Mouse (Mus musculus): Measurements from ENCODE around the gene P4hb.
"Not testable (repeated sequence)": the region's sequence is repeated elsewhere in the genome, so short reads cannot be mapped to it uniquely, and the experiment has no call there.

The P4hb gene

DNA sequence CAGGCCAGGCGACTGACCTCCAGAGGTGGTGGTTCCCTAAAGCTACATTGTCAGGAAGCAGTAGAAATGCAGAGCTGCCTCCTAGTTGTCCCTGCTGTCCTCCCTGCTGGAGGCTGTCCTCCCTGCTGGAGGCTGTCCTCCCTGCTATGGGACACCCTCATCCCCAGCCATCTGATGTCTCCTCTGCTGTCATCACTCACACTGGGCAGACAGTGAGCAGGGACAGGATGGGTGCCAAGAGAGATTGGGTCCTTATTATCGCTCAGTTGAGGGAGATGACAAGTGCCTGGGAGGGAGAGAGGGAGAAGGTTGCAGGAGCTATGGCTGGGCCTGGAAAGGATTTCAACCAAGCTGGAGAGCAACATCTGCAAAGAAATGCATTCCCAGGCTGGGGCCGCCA, 37.9 kb downstream of the P4hb start:
- no peak for DNase-seq

DNA sequence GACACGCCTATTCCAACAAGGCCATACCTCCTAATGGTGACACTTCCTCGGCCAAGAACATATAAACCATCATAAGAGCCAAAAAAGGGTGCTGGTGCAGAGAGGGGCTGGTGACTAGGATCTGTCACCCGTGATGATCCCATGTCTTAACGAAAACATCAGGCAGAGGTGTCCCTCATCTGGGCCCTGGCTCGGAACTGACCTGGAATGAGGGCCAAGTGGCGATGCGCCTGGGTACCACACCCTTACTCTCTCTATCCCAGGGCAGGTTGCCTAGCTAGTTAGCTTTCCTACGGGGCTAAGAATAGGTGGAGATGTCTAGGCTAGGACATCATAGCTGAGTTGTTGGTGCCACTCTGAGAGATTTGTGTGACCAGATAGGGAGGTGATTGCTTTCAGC, 39.0 kb downstream of the P4hb start:
- DNase-seq: no peak

DNA sequence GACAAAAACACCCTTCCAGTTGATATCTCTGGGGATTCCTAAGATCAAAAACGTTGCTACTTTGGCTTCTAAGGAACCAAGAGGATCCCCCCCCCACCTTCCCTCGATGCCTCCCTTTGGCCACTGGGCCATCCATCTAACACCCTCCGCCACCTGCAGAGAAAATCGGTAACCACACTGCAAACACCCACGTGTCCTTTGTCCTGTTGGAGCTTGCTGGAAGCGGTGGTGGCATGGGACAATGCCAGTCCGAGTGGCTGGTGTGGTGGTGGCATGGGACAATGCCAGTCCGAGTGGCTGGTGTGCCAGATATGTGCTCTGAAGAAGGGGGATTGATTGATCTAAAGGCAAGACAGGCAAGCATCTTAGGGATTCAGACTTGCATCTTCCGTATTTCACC, 41.4 kb downstream of the P4hb start:
- DNase-seq: no peak

DNA sequence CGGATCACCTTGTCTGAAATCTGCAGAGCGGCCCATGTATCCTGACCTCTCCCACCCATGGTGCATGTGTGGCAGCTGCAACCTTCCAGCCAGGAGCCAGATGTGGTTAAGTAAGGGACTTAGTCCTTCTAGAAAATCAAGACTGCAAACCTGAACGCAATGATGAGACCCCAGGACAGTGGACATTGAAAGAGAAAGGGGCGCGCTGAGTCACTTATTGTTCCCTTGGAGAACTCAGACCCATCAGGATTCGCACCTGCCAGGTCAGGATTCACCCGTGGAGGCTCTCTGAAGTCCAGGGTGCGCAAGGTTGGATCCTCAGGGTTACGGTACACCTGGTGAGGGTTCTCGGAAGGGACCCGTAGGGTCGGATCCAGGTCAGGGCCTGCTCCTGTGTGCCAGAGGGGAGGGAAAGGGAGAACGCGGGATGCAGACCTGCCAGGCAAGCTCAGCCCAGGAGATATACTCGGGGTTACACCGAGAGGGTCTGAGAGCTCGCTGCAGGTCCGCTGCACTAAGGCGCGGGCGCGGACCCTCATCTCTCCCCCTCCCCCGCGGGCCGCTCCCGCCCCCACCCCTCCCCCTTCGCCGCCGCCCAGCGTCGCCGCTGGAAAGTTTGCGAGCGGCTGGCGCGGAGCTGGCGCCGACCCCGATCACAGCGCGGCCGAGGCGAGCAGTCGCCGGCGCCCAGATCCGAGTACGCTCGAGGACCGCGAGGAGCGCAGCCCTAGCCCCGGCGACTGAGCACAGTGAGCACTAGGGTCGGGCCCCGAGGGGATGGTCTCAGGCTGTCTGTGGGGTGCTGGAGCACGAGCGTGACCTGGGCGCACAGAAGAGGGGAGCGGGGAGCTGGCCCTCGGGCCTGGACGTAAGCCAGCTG, 42.7 kb downstream of the P4hb start, which contains the start of gene Gcgr:
Gene Gcgr (plus strand): TSS at position 615 of the 880 bp plus-strand sequence.
- DNase-seq: no peak

DNA sequence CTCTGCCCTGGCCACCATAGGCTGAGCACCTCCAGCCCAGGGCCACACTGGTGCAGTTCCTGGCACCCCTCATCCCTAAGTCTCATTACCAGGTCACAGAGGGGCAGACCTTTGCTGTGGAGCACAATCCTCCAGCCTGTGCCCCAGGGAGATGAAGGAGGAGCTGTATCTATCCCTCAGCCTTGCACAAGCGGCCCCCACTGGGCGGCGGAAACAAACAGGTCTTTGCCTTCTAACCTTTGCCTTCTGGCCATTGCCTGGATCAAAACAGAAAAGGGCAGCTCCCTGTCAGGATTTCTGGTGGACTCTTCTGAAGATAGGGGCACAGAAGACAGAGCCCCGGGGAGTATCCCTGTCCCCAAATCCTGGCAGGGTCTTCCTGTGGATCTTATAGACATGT, 44.1 kb downstream of the P4hb start:
- DNase-seq: peak; percentile 43

DNA sequence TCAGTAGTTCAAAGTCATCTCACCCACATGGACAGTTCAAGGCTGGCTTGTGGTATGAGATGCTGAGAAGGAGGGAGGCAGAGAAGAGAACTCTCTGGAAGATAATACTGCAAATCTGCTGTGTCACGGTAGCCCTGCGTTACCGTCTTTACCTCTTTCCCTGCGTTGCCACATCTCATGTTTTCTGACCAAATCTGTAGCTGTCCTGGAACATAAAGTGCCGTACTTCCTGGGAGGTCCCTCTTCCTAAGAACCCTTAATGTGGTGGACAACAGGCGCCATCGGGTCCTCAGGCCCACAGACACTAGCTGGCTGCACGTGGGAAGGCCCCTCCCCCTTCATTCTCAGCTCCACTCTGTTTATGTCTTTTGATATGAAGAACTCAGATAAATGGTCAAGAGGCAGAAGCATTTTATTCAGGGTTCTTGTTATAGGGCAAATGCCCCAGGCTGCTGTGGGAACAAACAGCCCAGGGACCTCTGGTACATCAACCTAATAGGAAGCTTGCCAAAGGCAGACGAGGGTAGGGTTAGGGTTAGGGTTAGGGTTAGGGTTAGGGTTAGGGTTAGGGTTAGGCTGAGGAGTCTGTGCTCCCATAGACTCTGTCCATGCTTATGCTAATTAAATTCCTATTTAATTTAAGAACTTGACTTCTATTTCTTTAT, 45.2 kb downstream of the P4hb start:
- DNase-seq: no peak

DNA sequence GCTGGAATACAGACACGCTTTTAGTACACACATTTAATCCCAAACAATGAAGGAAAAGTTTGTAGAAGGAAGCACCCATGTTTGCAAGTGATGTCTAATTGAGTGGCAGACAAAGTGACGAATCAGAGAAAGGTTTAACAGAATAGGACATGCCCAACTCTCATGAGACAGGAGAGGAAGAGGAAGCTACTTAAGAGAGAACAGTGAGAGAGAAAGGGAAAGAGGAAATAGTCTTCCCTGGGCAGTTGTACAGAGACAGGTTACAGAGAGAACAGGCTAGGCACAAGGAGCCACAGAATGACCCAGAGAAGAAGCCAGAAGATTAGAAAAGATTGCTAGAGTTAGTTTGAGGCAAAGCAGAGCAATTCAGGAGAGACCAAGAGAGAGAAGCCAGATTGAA, 47.1 kb downstream of the P4hb start:
- DNase-seq: no peak

DNA sequence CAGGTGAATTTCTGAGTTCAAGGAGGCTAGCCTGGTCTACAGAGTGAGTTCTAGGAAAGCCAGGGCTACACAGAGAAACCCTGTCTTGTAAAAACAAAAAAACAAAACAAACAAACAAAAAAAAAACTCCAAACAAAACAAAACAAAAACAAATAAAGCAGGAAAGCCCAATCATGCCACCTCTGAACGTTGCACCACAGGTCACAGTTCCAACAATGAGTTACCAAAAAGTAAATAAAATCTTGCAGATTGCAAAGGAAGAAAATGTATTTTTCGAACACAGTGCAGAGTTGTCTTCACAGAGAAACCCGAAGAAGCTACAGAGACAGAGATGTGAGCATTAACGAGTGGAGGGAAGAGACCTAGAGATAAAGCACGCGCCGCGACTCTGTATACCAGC, 50.5 kb downstream of the P4hb start:
- no peak for DNase-seq

DNA sequence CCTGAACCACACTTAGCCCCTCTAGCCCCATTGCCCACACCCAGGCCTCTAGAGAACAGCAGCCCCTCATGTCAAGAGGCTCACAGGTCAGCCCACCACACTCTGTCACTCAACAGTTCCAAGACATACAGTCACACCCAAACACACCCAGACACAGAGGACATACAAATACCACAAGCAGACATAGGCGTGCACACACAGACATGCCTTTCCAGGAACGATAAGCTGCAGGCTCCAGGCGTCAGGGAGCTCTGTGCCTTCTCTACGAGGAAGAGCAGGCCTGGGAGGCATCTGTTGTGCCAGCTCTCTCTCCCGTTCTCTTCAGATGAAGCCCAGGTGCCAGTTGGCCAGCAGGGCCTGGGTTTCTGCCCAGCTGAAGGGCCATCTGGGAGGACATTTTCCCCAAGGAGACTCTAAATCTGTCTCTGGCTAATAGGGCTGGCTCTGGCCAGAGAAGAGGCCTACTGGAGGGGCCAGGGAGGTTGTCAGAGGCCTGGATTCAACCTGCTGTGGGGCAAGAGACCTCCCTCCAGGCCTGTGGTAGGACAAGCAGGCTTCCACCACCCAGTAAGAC, 52.0 kb downstream of the P4hb start:
- peak; percentile 73 for DNase-seq

DNA sequence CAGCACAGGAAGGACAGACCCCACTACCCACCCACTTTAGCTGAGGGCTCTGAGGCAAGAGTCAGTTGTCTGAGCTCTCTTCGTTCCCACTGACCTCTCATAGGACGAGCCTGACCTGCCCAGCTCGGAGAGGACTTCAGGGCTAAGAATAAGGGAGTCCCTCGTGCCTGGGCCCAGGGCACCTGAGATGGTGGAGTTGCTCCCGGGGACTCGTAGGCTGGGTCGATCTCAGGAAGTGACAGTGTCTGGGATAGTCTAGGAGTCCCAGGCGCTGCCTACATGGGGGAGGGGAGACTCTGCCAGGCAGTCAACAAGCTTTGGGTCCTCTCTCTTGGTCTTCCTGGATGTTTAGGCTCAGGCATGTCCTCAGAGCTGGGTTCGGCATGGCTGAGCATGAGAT, 52.6 kb downstream of the P4hb start:
- no peak for DNase-seq

DNA sequence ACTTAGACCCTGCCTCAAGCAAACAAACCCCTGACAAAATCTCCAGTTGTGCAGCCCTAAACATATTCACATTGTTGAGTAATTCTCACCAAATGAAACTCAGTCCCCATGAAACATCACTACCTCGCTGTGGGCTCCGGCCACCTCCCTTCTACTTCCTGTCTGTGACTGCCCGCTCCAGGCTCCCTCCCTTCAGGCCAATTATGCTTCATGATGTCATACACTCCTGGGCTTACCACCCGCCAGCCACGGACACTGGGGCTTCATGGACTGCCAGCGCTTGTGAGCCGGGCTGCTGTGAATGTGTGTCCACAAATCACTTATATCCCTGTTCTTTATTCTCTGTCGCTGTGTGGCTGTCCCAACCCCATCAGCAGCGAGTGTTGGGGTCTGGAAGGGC, 53.3 kb downstream of the P4hb start:
- DNase-seq: peak; percentile 33

DNA sequence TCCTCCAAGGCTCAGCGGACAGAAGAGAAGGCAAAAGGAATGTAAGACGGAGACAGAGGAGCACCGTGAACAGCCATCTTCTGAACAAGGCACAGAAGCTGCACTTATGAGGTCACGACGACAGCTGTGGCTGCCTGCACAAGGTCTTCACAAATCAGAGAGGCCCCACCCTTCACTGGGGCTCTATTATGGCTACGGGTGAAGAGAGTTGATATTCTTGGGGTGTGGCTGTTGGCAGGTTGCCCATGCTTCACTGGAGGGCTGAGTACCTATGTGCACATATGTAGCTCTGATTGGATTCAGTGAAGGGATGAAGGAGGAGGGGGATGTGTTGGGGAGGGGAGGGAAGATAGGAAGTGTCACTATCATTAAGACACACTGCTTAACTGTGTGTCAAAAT, 54.5 kb downstream of the P4hb start:
- peak; percentile 66 for DNase-seq

DNA sequence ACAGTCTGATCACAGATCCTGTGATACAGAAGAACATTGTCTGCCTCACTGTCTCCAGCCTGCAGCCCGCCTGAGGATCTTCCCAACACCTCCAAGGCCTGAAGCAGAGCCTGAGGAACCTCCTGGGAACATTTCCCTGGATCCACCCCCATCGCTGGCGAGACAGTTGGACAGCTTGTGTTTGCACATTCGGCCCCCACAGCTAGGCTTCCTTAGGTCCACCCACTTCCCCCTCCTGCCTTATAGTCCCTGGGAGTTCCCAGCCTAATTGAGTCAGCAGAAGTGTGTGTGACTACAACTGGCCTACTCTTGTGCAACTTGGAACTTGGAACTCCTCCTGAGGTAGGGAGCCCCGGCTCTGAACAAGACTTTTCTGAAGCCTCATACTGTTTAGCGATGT, 55.0 kb downstream of the P4hb start:
- DNase-seq: no peak

DNA sequence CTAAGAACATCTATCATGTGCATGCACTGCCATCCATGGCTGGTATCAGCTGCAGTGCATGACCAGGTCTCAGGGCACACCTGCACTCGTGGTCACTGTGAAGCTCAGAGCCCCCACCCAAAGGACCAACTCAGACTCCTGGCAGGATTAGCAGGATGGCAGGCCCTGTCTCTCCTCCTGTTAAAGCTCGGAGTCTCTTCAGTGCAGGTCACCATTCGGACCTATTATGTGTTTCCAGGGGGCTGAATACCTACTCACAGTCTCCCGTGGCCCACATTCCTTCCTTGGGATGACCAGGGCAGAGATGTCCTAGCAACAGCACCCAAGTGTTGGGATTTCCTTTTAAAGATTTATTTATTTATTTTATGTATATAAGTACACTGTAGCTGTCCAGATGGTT, 55.9 kb downstream of the P4hb start:
- DNase-seq: no peak

DNA sequence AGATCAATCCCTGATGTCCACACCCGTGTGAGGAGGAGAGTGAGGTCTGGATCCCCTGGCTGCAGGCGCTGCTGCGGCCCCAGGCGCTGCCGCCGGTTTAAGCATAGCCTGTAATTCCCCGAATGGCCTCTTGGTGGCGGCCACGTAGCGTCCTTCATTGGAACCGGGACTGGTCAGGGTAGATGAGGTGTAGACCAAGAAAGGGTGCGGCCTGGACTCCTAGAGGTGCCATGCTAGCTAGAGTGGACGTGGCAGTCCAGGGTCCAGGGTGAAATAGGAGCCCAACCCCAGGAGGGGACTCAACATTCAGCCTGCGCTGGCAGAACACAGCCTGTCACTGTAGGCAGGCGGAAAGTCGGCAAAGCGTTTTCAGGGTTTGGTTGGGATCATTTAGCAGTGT, 57.4 kb downstream of the P4hb start:
- DNase-seq: peak; percentile 83

DNA sequence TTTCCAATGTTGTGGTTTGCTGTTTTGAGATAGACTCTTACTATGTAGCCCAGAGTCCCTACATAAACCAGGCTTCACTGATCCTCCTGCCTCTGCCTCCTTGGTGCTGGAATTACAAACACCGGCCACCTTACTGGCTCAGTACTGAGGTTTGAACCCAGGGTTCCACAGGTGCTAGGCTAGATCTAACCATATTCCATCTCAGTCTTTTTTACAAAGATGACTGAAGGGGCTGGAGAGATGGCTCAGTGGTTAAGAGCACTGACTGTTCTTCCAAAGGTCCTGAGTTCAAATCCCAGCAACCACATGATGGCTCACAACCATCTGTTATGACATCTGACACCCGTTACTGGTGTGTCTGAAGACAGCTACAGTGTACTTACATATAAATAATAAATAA, 58.8 kb downstream of the P4hb start:
- not testable (repeated sequence) for DNase-seq

DNA sequence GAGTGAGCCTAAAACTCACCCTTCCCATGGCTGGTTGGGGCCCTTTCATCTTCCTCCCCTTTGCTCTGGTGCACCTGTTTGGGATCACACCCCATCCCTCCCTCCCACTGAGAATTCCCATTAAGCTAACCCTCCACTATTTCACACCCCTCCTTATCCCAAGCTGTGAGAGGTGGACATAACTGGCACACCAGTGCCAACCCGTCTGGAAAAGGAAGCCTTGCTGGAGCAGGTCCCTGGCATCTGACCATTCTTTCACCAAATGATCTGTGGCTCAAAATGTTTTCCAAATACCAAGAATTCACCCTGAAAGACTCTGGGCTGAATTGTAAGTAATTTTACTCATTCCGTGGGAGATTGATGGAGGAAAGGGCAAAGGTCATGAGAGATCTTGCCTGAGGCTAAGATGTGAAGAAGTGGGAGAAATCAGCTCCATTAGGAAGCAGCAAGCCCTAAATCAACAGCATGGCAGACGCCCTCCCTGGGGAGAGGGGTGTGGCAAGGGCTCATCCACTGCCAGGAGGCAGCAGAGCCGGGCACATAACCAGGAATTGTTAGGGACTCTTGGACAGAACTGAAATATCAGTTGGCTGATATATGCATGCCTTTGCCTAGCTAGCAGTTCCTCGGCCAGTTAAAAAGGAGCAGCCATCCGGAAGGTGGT, 60.1 kb downstream of the P4hb start:
- no peak for DNase-seq

DNA sequence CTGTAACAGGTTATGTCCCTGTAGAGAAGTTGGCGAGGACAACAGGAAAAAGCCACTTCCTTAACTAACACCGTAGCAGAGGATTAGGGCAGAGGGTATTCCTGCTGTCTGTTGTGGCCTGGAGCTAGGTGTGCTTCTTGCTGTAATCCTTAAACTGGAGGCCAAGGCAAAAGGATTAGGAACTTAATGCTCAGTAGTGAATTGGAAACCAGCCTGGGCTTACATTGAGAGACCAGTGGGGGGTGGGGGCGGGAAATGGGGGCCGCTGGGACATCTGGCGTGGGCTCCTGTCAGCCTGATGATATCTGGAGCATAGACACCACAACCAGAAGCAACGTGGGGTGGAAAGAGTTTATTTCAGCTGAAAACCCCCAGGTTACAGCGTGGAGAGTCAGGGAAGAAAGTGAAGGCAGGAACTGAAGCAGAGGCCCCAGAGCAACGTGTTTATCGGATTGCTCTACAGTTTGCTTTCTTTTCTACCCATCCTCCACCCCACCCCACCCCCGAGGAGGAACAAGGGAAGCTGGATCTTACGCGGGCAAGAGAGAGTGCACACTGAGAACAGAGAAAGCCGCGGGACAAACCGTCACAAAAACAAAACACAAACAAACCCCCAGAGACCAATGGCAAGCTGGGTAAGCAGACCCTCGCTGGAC, 62.5 kb downstream of the P4hb start:
- peak; percentile 80 for DNase-seq

Data from liver (tissue).